Mouse (Mus musculus): ENCODE measurements around the gene Cdhr3. TPM values are rescaled to one million over a fixed set of nuclear protein-coding genes. Genes with fewer than 3 reads are reported as not detected.
"Not testable (repeated sequence)": the region's sequence is repeated elsewhere in the genome, so short reads cannot be mapped to it uniquely, and the experiment has no call there.

Cdhr3 gene
- polyA plus RNA-seq, 1 experiment from 2014 or later: 0.19 TPM

DNA sequence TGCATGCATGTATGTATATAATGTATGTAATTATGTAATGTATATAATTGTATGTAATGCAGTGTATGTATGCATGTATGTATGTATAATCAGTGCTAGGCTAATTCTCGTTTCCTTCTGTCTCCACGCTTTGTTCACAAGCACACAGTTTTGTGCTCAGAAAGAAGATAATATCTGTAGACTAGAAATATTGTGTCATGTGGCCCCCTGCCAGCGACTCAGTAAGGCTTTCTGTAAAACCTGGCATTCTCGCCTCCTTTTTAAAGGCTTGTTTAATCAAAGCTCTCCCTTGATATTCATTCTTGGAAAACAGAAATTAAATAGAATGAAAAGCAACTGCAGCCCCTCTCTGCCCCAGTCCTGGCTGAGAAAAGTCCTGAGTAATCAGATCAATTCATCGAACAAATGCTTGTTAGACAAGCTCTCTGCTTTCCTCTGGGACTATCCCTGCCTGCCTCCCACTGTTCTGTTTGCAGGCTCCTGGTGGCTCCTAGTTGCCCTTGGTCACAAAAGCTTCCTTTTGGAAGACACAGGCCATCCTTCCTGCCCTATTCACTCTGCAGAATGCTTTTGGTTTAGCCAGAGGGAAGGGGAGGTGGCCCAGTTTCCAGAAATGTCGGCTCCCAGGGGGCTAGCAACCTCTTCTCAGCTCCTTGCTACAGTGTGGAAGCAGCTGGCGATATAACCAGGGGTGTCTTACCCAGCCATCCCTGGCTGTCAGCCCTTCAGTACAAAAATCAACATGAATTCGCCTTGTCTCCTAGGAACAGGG lies 20.6 kb downstream of the Cdhr3 start:
- Histone ChIP-seq H3K36me3 (no peaks in the 10 kb centered on the region), H3K27ac (replicated peaks) (peak overlapping the region; percentile 59), H3K9ac (no peak overlapping the region), H3K4me2 (no peak overlapping the region), H3K27me3 (no peaks in the 10 kb centered on the region), H3K9me3 (no peaks in the 10 kb centered on the region), H3K4me1 (replicated peaks) (peaks cover 20% of the 10 kb centered on the region), H3K4me3 (no peak overlapping the region)
- 22% methylated on average over 8 of the region's 8 CpGs for WGBS
- peak; percentile 79 for ATAC-seq (ENCODE audit: low FRiP score, low read depth)

- Histone ChIP-seq H3K4me3 (no peak overlapping the region), H3K36me3 (no peaks in the 10 kb centered on the region), H3K27me3 (no peaks in the 10 kb centered on the region), H3K9ac (no peak overlapping the region), H3K4me2 (no peak overlapping the region), H3K27ac (replicated peaks) (no peak overlapping the region), H3K4me1 (replicated peaks) (peaks cover 20% of the 10 kb centered on the region), H3K9me3 (no peaks in the 10 kb centered on the region)
- whole genome bisulfite sequencing: 78% methylated on average over 2 of the region's 2 CpGs
- no peak for ATAC-seq (ENCODE audit: low FRiP score, low read depth)
Observed at GRCm38 (mm10) chr12:33068977-33069376, 23.7 kb downstream of the Cdhr3 start.

- 62% methylated on average over 4 of the region's 4 CpGs for WGBS
- Histone ChIP-seq H3K4me3 (no peak overlapping the region), H3K9me3 (no peaks in the 10 kb centered on the region), H3K4me2 (no peak overlapping the region), H3K27me3 (no peaks in the 10 kb centered on the region), H3K9ac (no peak overlapping the region), H3K36me3 (no peaks in the 10 kb centered on the region), H3K27ac (replicated peaks) (no peak overlapping the region), H3K4me1 (replicated peaks) (peaks cover 13% of the 10 kb centered on the region)
- no peak for ATAC-seq (ENCODE audit: low FRiP score, low read depth)
Observed at GRCm38 (mm10) chr12:33066355-33066754, 26.3 kb downstream of the Cdhr3 start.

- Histone ChIP-seq H3K27me3 (no peaks in the 10 kb centered on the region), H3K36me3 (no peaks in the 10 kb centered on the region), H3K4me1 (replicated peaks) (peaks cover 16% of the 10 kb centered on the region), H3K27ac (replicated peaks) (no peak overlapping the region), H3K4me2 (no peak overlapping the region), H3K9me3 (no peaks in the 10 kb centered on the region), H3K4me3 (no peak overlapping the region), H3K9ac (no peak overlapping the region)
- 74% methylated on average over 3 of the region's 3 CpGs for WGBS
- ATAC-seq (ENCODE audit: low FRiP score, low read depth): no peak
Observed at GRCm38 (mm10) chr12:33065162-33065561, 27.5 kb downstream of the Cdhr3 start.

GRCm38 (mm10) chr12:33064266-33064665 lies 28.4 kb downstream of the Cdhr3 start:
- Histone ChIP-seq H3K9me3 (no peaks in the 10 kb centered on the region), H3K4me1 (replicated peaks) (peaks cover 17% of the 10 kb centered on the region), H3K9ac (no peak overlapping the region), H3K4me2 (no peak overlapping the region), H3K27ac (replicated peaks) (no peak overlapping the region), H3K36me3 (no peaks in the 10 kb centered on the region), H3K4me3 (no peak overlapping the region), H3K27me3 (no peaks in the 10 kb centered on the region)
- no peak for ATAC-seq (ENCODE audit: low FRiP score, low read depth)
- WGBS: 68% methylated on average over 2 of the region's 2 CpGs

GRCm38 (mm10) chr12:33063250-33063649 lies 29.4 kb downstream of the Cdhr3 start:
- Histone ChIP-seq H3K36me3 (no peaks in the 10 kb centered on the region), H3K4me2 (no peak overlapping the region), H3K4me1 (replicated peaks) (peaks cover 17% of the 10 kb centered on the region), H3K9me3 (no peaks in the 10 kb centered on the region), H3K27ac (replicated peaks) (no peak overlapping the region), H3K27me3 (no peaks in the 10 kb centered on the region), H3K4me3 (no peak overlapping the region), H3K9ac (no peak overlapping the region)
- 81% methylated on average over 2 of the region's 2 CpGs for WGBS
- ATAC-seq (ENCODE audit: low FRiP score, low read depth): no peak

DNA sequence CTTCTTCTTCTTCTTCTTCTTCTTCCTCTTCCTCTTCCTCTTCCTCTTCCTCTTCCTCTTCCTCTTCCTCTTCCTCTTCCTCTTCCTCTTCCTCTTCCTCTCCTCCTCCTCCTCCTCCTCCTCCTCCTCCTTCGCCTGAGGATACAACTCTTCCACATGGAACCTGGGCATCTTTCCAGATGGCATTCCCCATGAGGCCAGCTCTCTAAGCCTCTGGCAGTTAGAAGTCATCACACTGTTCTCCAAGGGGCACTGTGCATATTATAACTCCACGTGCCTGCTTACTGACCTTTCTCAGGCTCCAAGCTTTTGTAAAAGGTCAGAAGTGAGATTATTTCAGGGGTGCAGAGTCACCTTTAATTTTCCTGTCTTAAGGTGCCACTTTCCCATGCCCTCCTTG lies 30.3 kb downstream of the Cdhr3 start:
- H3K36me3 ChIP-seq; ATAC-seq (ENCODE audit: low FRiP score, low read depth); H3K9ac ChIP-seq; H3K4me3 ChIP-seq; H3K27ac ChIP-seq (replicated peaks); H3K9me3 ChIP-seq; H3K4me2 ChIP-seq; H3K27me3 ChIP-seq: not testable (repeated sequence)
- 20% methylated on average over 2 of the region's 2 CpGs for WGBS
- peaks cover 23% of the 10 kb centered on the region for H3K4me1 ChIP-seq (replicated peaks)

- H3K4me1 ChIP-seq (replicated peaks): peaks cover 30% of the 10 kb centered on the region
- no peak overlapping the region for H3K4me3 ChIP-seq
- no peak overlapping the region for H3K9ac ChIP-seq
- no peaks in the 10 kb centered on the region for H3K27me3 ChIP-seq
- no peaks in the 10 kb centered on the region for H3K36me3 ChIP-seq
- WGBS: 30% methylated on average over 8 of the region's 8 CpGs
- peak; percentile 40; the same call in 1 of the 2 replicates for ATAC-seq (ENCODE audit: low FRiP score, low read depth)
- H3K9me3 ChIP-seq: no peaks in the 10 kb centered on the region
- H3K27ac ChIP-seq (replicated peaks): peak overlapping the region; percentile 73
- H3K4me2 ChIP-seq: no peak overlapping the region
Observed at GRCm38 (mm10) chr12:33061651-33062050, 31.0 kb downstream of the Cdhr3 start.

- Histone ChIP-seq H3K27ac (replicated peaks) (peak overlapping the region; percentile 49), H3K36me3 (no peaks in the 10 kb centered on the region), H3K4me2 (peak overlapping the region; percentile 47), H3K4me3 (no peak overlapping the region), H3K4me1 (replicated peaks) (peaks cover 34% of the 10 kb centered on the region), H3K9ac (peak overlapping the region; percentile 18; the same call in 1 of the 2 replicates), H3K9me3 (no peaks in the 10 kb centered on the region), H3K27me3 (no peaks in the 10 kb centered on the region)
- 8% methylated on average over 19 of the region's 19 CpGs for WGBS
- ATAC-seq (ENCODE audit: low FRiP score, low read depth): peak; percentile 78
Observed at GRCm38 (mm10) chr12:33057231-33058048, 35.2 kb downstream of the Cdhr3 start.

DNA sequence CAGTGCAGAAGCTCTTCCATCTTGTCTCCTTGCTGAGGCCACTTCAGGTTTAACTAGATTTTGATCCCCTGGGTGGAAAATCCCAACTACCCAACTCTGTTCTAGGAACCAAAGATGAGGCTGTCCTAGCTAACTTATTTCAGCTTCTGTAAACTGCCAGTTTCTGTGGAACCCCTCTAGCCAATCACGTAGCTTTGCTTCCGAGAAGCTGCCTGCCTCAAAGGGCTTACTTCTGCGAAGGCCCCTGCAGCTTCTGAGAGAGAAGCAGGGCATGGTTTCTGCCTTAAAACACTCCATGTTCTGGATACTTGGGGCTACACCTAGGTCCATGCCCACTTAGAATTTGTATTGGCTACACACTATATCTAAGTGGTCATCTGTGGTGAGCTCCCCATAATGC lies 36.1 kb downstream of the Cdhr3 start:
- Histone ChIP-seq H3K27me3 (no peaks in the 10 kb centered on the region), H3K4me3 (no peak overlapping the region), H3K36me3 (no peaks in the 10 kb centered on the region), H3K4me1 (replicated peaks) (peaks cover 29% of the 10 kb centered on the region), H3K9me3 (no peaks in the 10 kb centered on the region), H3K27ac (replicated peaks) (no peak overlapping the region), H3K9ac (no peak overlapping the region), H3K4me2 (no peak overlapping the region)
- ATAC-seq (ENCODE audit: low FRiP score, low read depth): no peak
- 61% methylated on average over 3 of the region's 3 CpGs for WGBS

DNA sequence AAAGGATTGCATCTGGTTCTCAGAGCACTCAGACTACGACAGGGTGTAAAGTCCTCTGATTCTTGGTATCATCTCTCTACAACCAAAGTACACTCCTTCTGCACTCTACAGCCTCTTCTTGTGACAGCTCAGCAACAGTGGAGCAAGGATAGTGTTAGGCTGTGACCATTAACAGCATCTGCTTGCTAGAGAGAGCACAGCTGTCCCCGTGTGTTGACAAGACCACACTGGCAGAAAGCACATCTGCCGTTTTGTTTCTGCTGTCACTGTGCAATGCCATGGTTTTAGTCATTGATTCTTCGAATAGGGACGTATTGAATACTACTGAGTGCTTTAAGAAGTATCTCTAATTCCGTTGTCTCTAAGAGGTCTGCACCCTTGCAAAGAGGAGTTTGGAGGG lies 36.6 kb downstream of the Cdhr3 start:
- H3K27ac ChIP-seq (replicated peaks): no peak overlapping the region
- no peaks in the 10 kb centered on the region for H3K36me3 ChIP-seq
- ATAC-seq (ENCODE audit: low FRiP score, low read depth): no peak
- no peaks in the 10 kb centered on the region for H3K9me3 ChIP-seq
- H3K4me2 ChIP-seq: no peak overlapping the region
- peaks cover 25% of the 10 kb centered on the region for H3K4me1 ChIP-seq (replicated peaks)
- 75% methylated on average over 6 of the region's 6 CpGs for WGBS
- no peak overlapping the region for H3K4me3 ChIP-seq
- no peaks in the 10 kb centered on the region for H3K27me3 ChIP-seq
- H3K9ac ChIP-seq: no peak overlapping the region

DNA sequence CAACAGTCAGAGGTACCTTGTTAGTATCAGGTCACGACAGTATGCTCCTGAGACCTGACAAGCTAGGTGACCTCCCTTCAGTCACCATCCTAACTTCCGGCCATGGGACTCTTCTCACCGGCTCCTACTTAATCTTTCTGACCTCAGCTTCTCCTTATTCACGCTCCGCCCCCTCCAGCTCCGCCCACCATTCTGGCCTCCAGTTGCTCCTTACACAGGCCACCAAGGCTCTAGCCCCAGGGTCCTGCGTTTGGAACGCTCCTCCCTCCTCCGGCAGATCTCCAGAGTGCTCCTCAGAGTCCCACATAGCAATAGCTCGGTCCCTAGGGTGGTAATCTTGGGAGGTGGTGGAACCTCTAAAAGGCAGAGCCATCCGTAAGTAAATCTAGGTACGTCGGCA lies 38.9 kb downstream of the Cdhr3 start:
- H3K27me3 ChIP-seq: no peaks in the 10 kb centered on the region
- no peak overlapping the region for H3K4me3 ChIP-seq
- ATAC-seq (ENCODE audit: low FRiP score, low read depth): no peak
- H3K36me3 ChIP-seq: no peaks in the 10 kb centered on the region
- no peak overlapping the region for H3K27ac ChIP-seq (replicated peaks)
- H3K4me1 ChIP-seq (replicated peaks): peaks cover 21% of the 10 kb centered on the region
- H3K9me3 ChIP-seq: no peaks in the 10 kb centered on the region
- no peak overlapping the region for H3K9ac ChIP-seq
- WGBS: 74% methylated on average over 13 of the region's 13 CpGs
- H3K4me2 ChIP-seq: no peak overlapping the region
